Mouse (Mus musculus) urinary bladder, postnatal 25 days (tissue): ENCODE measurements at regions not wholly inside any gene's neighbourhood (a gene's known extent, or its start where the extent isn't known, plus 50 kb on each side); places are given as distances from the start of the nearest gene placed in this dataset.

ENCODE experiments used
- DNase-seq: peaks from one replicate; pipeline ENCODE4 v3.0.0; 2022; ENCODE audit warnings: low spot score

GRCm38 (mm10) chr2:116200795-116201194, 135.2 kb upstream of the Meis2 start:
- no peak for DNase-seq

GRCm38 (mm10) chr2:116181861-116182260, 116.2 kb upstream of the Meis2 start:
- DNase-seq: no peak

- no peak for DNase-seq
Measured at GRCm38 (mm10) chr2:116177155-116177554, 111.5 kb upstream of the Meis2 start.

GRCm38 (mm10) chr2:116165871-116166770, 100.5 kb upstream of the Meis2 start:
- no peak for DNase-seq
